Mouse (Mus musculus): Measurements from ENCODE around the gene Dock10.

Dock10 gene

DNA sequence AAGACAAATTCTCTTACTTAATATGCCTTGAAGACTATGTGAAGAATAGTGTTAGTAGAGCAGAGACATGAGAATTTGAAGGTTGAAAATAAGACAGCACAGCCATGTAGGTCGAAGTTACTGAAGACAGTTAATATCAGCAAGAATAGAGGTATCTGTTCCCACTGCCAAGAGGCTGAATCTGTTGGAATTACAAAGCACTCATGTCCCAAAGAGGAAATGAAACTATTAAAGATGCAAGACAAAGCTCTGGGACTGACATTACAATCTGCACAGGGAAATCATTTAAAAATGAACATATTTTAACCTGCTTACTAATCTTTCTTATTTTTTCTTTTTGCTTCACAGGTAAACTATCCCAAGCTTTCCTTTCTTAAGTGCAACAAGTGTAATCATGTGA, 283.4 kb downstream of the Dock10 start:
- no peak for DNase-seq (ENCODE audit: low read depth, low spot score)

DNA sequence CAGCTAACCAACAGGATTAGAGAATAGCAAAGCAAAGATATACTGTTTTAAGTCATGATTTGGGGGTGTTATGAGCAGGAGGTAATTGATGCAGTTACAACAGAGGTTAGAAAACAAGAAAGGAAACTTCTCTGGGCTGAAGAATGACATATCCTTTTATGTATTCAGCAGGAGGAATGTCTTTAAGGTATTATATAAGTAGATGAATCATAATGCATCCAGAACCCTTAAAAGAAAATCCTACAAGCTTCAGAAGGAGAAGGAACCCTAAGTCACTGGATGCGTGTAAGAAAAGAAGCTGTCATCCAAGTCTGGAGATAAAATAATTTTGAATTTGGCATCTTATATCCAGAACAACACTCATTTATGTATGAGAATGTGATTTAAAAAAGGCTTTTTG, 285.9 kb downstream of the Dock10 start:
- no peak for DNase-seq (ENCODE audit: low read depth, low spot score)

DNA sequence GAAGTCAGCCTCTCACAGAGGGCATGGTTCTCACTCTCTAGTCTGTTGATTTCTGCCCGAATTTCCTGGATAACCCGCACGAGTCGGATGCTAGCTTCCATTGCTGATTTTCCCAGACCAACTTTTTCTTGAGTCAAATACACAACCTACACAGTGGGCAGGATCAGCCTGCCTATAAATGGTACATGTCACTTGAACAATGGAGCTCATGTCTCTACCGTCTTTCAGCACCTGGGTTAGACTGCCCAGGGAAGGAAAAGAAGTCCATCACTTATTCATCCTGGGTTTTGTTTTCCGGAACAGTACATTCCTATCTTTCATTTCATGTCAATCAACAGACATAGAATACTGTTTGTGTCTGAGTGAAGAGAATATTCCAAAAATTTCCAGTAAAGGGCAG, 297.0 kb downstream of the Dock10 start, which contains the start of gene Gm45261:
TSS of gene Gm45261 (minus strand) at position 101 of the 400 bp plus-strand sequence.
- no peak for DNase-seq (ENCODE audit: low read depth, low spot score)

DNA sequence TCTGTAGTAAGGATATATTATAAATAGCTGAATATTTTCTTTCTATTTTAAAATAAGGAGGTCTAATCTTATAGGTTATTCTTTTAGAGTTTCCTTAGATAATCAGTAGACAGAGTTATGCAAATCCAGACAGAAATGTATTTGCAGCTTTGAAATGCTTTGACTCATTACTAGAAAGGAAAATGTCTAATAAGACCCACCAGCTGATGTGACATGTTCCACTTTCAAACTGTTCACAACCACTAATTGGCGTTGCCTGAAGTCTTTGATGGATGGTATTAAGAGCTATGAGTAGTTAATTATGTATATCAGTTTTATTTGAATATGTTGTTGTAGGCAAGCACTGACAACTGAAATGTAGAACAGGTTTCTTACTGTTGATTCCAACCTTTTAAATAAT, 298.4 kb downstream of the Dock10 start:
- no peak for DNase-seq (ENCODE audit: low read depth, low spot score)

DNA sequence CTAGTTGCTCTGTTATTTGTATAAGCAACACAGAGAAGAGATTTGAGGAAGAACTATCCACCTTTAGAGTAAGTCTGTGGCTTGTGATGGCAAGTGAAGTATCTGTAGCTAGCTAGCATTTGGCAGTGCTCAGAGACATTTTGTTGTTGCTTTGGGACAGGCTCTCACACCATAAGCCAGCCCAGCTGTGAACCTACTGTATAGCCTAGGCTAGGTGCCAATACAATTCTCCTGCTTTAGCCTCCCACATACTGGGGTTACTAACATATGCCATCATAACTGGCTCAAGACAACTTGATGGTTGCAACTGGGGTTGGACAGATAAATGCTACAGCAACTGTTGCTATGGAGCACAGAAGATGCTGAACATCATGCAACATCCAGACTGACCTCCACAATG, 298.9 kb downstream of the Dock10 start:
- DNase-seq (ENCODE audit: low read depth, low spot score) = no peak

DNA sequence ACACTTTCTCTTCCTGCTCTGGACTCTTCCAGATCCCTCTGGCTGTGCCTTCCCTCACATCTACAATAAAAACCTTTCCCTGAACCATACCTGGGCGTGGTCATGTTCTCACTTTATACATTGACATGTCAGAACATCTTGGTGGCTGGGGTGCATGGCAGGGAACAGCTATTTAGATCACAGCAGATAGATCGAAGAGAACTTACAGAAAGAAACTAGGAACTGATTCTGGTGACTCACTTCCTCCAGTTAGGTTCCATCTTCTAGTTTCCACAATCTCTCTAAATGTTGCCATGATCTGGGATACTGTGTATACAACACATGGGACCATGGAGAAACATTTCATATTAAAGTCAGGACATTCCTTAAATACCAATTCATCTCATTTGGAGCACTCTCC, 304.4 kb downstream of the Dock10 start:
- no peak for DNase-seq (ENCODE audit: low read depth, low spot score)

DNA sequence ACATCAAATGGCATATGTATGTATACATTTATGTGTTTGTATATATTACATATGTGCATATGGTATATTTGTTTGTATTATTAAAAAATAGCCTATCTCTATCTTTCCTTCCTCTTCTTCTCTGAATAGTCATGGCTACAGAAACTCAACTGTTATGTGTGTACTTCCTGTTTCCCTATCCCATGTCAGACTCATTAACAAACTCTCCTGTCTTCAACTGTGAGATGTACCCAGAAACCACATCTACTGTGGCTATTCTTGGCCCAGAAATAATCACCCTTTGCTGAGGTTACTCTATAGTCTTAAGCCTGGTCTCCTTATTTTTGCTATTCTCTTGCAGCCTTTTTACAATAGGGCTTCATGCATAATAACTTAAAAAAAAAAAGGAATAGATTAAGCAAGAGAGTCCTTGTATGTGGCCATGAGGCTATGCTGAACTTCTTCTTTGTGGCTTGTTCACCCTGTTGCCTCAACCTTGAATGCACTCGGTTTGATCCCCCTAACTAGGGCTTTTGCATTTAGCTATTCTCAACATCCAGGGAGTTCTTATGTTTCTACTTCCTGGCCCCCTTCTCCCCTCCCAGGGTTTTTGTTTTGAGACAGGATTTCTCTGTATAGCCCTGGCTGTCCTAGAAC, 306.3 kb downstream of the Dock10 start:
- no peak for DNase-seq (ENCODE audit: low read depth, low spot score)

Measured in ZHBTc4 (cell line).